Mouse (Mus musculus) CH12.LX (cell line): ENCODE results near the gene Map1lc3b.

ENCODE experiments used
- CHD1 ChIP-seq: IDR thresholded peaks from 2 replicates; pipeline ENCODE4 v1.6.1; 2012; ENCODE audit warnings: low read depth, low read length, improper control_type of control experiment, inconsistent platforms
- CHD2 ChIP-seq: IDR thresholded peaks from 2 replicates; pipeline ENCODE4 v1.6.1; 2011; ENCODE audit warnings: low read length, improper control_type of control experiment
- JUND ChIP-seq: conservative IDR thresholded peaks from 2 replicates; pipeline ENCODE4 v1.6.1; 2011; ENCODE audit warnings: low read depth, low read length, improper control_type of control experiment
- SIN3A ChIP-seq: IDR thresholded peaks from 2 replicates; pipeline ENCODE4 v1.6.1; 2012; ENCODE audit warnings: low read length, improper control_type of control experiment, inconsistent platforms

GRCm38 (mm10) chr8:121550056-121550455, 40.1 kb upstream of the Map1lc3b start:
- TF ChIP-seq JUND (no peak), CHD2 (no peak), SIN3A (no peak), CHD1 (no peak)
